Mouse (Mus musculus) testis, adult 2 months (tissue): ENCODE data around the gene Orm2.

ENCODE experiments used
- CTCF ChIP-seq: fragments of 200-500 bp; IDR thresholded peaks from 2 replicates; pipeline ENCODE4 v1.5.1; 2012; ENCODE audit warnings: low read depth, mild to moderate bottlenecking, inconsistent platforms, low read length, moderate library complexity; ENCODE audit not compliant: control insufficient read depth, insufficient read depth, insufficient replicate concordance
- POLR2A ChIP-seq: fragments of 200-500 bp; IDR thresholded peaks from 2 replicates; pipeline ENCODE4 v1.6.1; 2012; ENCODE audit warnings: low read depth, mild to moderate bottlenecking, inconsistent platforms, low read length, moderate library complexity; ENCODE audit not compliant: control insufficient read depth

GRCm38 (mm10) chr4:63382676-63383369, 20.6 kb downstream of the Orm2 start:
- TF ChIP-seq CTCF: no peak
- no peak for TF ChIP-seq POLR2A
